Mouse (Mus musculus) forebrain, embryonic 15.5 days (tissue): ENCODE measurements around the gene Slc13a5. TPM values are rescaled to one million over a fixed set of nuclear protein-coding genes. Genes with fewer than 3 reads are reported as not detected.

ENCODE experiments used
- ATAC-seq: fragments of 200-750 bp; cut with Nextera tagmentation; replicated peaks from 2 replicates; pipeline ENCODE4 v1.8.0; 2017; ENCODE audit warnings: mild to moderate bottlenecking, moderate TSS enrichment, moderate library complexity
- H3K27ac ChIP-seq: fragments of 300-500 bp; sonication (generic); replicated peaks from 2 replicates; pipeline ENCODE4 v1.5.1; 2015; ENCODE audit warnings: mild to moderate bottlenecking, inconsistent platforms
- H3K27me3 ChIP-seq: fragments of 300-500 bp; sonication (generic); 2 replicates; pipeline ENCODE4 v1.6.1; 2015; ENCODE audit warnings: inconsistent platforms
- H3K36me3 ChIP-seq: fragments of 300-500 bp; sonication (generic); 2 replicates; pipeline ENCODE4 v1.6.1; 2015; ENCODE audit warnings: mild to moderate bottlenecking, inconsistent platforms
- H3K4me1 ChIP-seq: fragments of 300-500 bp; sonication (generic); 2 replicates; pipeline ENCODE4 v1.6.1; 2015; ENCODE audit warnings: inconsistent platforms
- H3K4me2 ChIP-seq: fragments of 300-500 bp; sonication (generic); replicated peaks from 2 replicates; pipeline ENCODE4 v1.6.1; 2015; ENCODE audit warnings: mild to moderate bottlenecking, inconsistent platforms
- H3K4me3 ChIP-seq: fragments of 300-500 bp; sonication (generic); 2 replicates; pipeline ENCODE4 v1.5.1; 2015; ENCODE audit warnings: mild to moderate bottlenecking, inconsistent platforms
- H3K9ac ChIP-seq: fragments of 300-500 bp; sonication (generic); replicated peaks from 2 replicates; pipeline ENCODE4 v1.6.1; 2015; ENCODE audit warnings: mild to moderate bottlenecking, inconsistent platforms
- H3K9me3 ChIP-seq: fragments of 300-500 bp; sonication (generic); 2 replicates; pipeline ENCODE4 v1.6.1; 2016; ENCODE audit warnings: inconsistent platforms
- WGBS: fragments of 180-500 bp; shearing (Covaris S2); methylation state at CpG from one replicate; pipeline ENCODE4 v1.1.7; 2015; ENCODE audit warnings: mixed read lengths; 5-methylcytosine and 5-hydroxymethylcytosine counted together
- polyA plus RNA-seq: library from polyadenylated mRNA; unstranded; fragments of >200 nt; fragmentation: Nextera tagmentation; extraction: Ambion mirVana; gene quantifications from 2 replicates; pipeline ENCODE4 v1.2.1, GENCODE M21; 2015

The Slc13a5 gene
- polyA plus RNA-seq, 1 experiment from 2014 or later, result 0.20 TPM

DNA sequence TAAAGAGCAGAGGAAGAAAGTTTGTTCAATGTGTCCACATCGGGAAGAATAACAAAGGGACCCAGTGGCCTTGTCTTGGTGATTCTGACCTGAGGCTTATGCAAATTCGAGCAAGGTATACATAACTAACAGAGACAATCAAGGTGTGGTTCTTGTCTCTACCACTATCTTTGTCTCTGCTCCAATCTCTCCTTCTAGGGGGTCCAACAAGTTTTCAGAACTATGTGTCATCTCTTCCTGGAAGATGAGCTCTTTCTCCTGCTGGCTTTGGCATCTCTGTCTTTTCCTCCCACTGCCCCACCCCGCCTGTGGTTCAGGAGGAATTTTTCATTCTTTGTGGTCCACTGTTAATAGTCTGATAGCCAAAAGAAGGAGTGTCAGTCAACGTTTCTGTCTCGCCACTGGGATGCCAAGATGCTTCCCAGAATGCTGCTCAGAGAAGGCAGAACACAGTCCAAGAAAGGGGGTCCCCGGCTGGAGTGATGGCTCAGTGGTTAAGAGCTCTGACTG is 19.0 kb upstream of the Slc13a5 start:
- Histone ChIP-seq H3K4me2 (no peak overlapping the region), H3K4me1 (no peaks in the 10 kb centered on the region), H3K27me3 (no peaks in the 10 kb centered on the region), H3K36me3 (no peaks in the 10 kb centered on the region), H3K27ac (no peak overlapping the region), H3K9ac (no peak overlapping the region), H3K4me3 (no peak overlapping the region), H3K9me3 (no peaks in the 10 kb centered on the region)
- WGBS, result 78% methylated on average over 6 of the region's 6 CpGs
- no peak for ATAC-seq

DNA sequence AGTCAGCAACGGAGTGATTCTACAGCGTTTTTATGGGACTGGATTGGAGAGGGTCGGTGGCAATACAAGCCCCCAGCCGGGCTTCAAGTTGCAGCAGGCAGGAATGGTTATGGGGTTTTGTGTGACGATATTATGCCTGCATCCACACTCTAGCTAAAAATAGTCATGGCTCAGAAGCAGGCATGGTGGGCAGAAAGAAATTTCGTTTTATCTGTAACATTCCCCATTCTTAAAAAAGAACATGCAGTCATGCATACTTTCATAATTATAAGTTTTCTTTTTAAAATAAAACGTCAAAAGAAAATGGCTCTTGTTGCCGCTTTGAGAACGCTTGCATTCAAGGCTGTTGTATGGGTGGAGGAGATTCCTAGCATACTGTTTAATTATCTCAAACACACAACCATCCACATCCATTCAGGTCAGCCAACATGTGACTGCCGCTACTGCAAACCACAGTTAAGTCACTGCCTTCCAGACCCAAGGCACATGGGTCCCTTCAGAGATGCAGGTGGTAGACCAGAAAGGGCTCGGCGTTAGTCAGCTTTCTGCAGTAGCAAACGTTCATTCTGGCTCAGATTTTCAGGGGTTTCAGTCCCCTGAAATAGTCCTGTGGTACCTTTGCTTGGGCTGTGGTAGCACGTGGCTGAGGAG is 17.6 kb upstream of the Slc13a5 start:
- no peak for ATAC-seq
- 84% methylated on average over 14 of the region's 14 CpGs for WGBS
- no peak overlapping the region for H3K4me2 ChIP-seq

DNA sequence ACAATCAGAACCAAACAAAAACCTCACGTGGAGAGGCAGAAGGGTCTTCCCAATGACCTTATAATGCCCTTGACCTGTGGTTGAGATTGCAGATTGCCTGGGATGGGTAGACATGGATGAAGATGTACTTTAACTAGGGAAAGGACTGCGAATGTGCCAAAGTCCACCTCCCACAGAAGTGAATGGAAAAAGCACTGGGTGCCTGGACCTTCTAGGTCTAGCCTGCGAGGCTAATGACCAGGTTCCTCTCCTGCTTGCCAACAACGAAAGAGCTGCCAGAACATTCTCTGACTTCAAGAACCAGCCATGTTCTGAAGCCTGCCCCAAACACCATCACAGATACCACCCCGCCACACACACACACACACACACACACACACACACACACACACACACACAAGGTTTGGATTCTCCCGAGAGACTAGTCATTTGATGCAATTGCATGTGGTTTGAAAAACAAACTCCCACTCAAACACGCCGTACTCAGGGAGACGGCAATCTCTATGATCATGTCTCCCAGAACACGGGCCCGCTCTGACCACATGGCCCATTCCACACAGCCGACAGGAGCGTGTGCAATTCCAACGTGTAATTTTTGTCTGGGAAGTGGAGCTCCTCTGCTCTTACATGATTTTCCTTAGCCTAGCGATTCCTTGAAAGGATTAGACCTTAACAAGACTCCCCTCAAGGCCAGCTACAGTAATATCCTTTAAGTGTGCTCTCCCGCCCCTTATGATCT is 16.6 kb upstream of the Slc13a5 start:
- H3K4me3 ChIP-seq, result no peak overlapping the region
- H3K4me2 ChIP-seq, result no peak overlapping the region
- ATAC-seq, result no peak
- no peaks in the 10 kb centered on the region for H3K9me3 ChIP-seq
- H3K36me3 ChIP-seq, result no peaks in the 10 kb centered on the region
- no peak overlapping the region for H3K27ac ChIP-seq
- WGBS, result 87% methylated on average over 16 of the region's 16 CpGs
- no peaks in the 10 kb centered on the region for H3K4me1 ChIP-seq
- no peaks in the 10 kb centered on the region for H3K27me3 ChIP-seq
- H3K9ac ChIP-seq, result no peak overlapping the region

More for the DNA sequence above, 17.6 kb upstream of the Slc13a5 start:
- no peak overlapping the region for H3K9ac ChIP-seq
- no peak overlapping the region for H3K27ac ChIP-seq
- H3K4me3 ChIP-seq, result no peak overlapping the region
- no peaks in the 10 kb centered on the region for H3K27me3 ChIP-seq
- H3K36me3 ChIP-seq, result no peaks in the 10 kb centered on the region
- H3K9me3 ChIP-seq, result no peaks in the 10 kb centered on the region
- H3K4me1 ChIP-seq, result no peaks in the 10 kb centered on the region

DNA sequence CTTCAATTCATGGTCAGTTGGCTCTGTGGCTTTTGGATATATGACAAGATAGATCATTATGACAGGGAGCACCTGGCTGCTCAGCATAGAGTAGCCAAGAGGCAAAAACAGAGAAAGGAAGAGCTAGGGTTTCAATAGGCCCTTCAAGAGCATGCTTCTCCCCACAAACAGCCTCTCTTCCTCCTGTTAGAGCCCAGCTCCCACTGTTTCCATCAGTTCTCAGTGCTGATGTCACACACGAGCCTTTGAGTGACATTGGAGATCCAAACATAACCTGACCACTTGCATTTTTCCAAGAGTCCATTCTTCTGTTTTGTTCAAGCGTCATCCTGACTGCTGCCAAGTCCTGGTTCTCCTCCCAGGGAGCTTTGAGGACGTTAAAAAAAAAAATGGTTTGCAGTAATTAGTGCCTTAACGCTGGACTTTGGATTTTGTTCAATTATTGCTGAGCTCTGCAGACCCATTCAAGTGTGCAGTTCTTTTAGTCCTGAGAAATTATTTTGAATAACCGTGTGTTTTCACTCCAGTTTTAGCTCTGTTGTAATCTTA is 14.9 kb upstream of the Slc13a5 start:
- Histone ChIP-seq H3K36me3 (no peaks in the 10 kb centered on the region), H3K9ac (no peak overlapping the region), H3K4me3 (no peak overlapping the region), H3K27ac (no peak overlapping the region), H3K27me3 (no peaks in the 10 kb centered on the region), H3K4me2 (no peak overlapping the region), H3K4me1 (no peaks in the 10 kb centered on the region), H3K9me3 (no peaks in the 10 kb centered on the region)
- ATAC-seq, result no peak
- WGBS, result 15% methylated on average over 5 of the region's 5 CpGs

DNA sequence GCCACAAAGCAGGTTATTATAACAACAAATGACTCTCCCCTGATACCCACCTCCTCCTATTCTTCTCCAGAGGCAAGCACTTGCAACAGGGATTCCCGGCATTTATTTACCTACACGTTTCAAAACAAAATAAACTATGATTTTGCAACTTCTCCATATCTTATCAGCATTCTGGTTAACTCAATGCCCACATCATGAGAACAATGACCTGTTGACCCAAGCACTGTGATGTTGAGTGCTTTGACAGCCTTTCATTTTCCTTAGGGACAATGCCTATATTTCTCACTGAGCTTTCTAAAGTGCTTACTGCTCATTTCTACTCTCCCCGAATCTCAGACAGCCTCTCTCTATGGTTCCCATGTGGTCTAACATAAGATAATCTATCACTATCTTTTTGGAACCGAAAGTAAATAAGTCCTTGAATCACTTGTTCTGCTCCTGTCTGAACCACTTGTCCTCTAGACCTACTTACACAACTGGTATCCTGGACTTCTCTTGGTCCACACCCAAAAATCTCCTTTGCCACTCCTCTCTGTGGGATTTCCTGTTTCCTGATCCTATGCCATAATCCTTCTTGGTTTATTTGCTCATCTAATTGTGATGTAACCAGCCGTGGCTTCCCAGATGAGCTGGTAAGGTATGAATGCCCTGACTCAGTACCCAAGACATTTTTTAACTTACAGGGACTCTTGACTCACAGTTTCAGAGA is 14.3 kb upstream of the Slc13a5 start:
- Histone ChIP-seq H3K9me3 (no peaks in the 10 kb centered on the region), H3K36me3 (no peaks in the 10 kb centered on the region), H3K9ac (no peak overlapping the region), H3K4me3 (no peak overlapping the region), H3K4me2 (no peak overlapping the region), H3K27me3 (no peaks in the 10 kb centered on the region), H3K27ac (no peak overlapping the region), H3K4me1 (no peaks in the 10 kb centered on the region)
- WGBS, result 85% methylated on average over 5 of the region's 5 CpGs
- no peak for ATAC-seq

DNA sequence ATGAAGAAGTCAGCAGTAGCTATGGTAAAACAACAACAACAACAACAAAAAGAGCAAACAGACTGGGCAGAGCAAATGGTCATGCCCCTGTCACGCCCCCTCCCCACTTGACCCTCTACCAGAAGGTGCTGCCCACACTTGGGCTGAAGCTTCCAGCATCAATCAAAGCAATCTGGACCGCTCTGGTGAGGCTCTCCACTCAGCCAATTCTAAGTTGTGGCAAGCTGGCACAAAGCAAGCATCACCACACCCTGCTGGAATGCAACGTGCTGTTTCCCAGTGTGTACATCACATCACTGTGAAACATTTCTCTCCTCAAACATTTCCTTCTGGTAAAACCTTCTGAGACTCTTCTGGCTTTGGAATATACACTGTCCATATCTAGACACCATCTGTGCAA is 6.3 kb upstream of the Slc13a5 start:
- Histone ChIP-seq H3K4me3 (no peak overlapping the region), H3K4me2 (no peak overlapping the region), H3K9ac (no peak overlapping the region), H3K4me1 (no peaks in the 10 kb centered on the region), H3K27ac (no peak overlapping the region), H3K9me3 (no peaks in the 10 kb centered on the region), H3K36me3 (no peaks in the 10 kb centered on the region), H3K27me3 (no peaks in the 10 kb centered on the region)
- no peak for ATAC-seq
- WGBS, result 63% methylated on average over 3 of the region's 3 CpGs

DNA sequence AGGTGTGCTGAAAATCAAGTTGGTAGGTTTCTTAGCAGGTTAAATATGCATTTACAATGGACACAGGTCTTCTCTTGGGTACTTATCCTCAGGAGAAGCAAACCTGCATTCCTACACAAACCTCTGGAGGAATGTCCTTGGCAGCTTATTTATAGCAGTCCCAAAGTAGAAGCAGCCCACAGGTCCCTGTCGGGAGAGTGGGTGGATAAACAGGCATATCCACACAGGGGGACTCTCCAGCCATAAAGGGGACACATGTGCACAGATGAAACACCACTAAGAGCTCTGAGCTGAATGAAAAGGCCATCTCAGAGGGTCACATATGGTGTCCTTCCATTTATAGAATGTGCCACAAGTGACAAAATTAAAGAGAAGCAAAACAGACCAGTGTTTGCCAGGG is 4.7 kb upstream of the Slc13a5 start:
- ATAC-seq, result no peak
- H3K27me3 ChIP-seq, result no peaks in the 10 kb centered on the region

DNA sequence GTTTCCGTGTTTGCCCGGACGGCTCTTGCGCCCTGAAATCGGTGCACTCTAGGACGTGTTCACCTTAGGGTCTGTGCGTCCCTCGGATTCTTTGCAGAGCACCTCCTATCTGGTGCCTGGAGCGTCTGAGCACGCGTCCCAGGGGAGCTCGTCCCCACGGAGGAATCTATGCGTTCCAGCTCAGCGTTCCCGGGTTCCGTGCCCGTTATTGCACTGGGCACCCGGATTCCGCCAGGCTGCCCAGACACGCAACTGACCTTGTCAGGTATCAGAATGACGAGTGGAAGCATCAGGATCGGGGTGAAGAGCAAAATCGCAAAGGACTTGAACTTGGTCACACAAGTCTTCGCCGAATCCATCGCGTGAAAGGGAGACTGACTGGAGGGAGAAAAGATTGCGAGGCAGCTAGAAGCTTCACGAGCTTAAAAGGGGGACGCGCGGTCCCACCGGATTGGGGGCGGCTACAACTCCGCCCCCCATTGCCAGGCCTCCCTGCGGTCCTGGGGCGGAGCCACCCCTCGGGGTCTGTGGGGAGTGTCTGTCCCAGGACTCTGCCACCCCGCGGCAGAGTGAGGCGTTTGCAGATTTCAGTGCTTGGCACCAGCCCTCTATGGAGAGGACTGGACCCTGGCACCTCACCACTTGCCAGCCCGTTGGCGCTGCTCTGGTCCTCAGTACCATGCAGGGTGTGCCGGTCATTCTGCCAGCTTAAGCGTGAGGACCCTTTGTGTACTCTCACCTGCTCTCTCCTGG is 639 bp downstream of the Slc13a5 start:
- H3K27me3 ChIP-seq, result peaks cover 25% of the 10 kb centered on the region
- peak; percentile 91 for ATAC-seq

More for the DNA sequence above, 4.7 kb upstream of the Slc13a5 start:
- 71% methylated on average over 1 of the region's 1 CpGs for WGBS
- Histone ChIP-seq H3K9me3 (no peaks in the 10 kb centered on the region), H3K36me3 (no peaks in the 10 kb centered on the region), H3K9ac (no peak overlapping the region), H3K4me2 (no peak overlapping the region), H3K27ac (no peak overlapping the region), H3K4me3 (no peak overlapping the region), H3K4me1 (peaks cover 3% of the 10 kb centered on the region)

DNA sequence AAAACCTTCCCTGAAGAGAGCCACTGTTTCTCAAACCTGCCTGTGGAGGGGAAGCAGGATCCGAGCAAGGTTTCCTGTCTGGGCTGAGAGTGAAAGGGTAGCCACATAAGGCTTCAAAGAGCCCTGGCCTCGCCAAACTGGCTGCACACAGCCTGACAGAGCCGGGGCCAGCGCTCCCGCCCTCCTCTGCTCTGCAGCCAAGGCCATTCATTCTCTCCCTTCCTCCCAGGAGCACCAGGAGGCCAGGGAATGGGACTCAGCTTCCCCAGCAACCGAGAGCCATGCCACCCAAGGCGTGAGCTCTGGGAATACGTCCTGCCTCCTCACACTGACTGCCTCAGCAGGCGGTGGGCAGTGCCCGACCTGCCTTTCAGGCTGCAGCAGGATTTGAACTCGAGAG is 1.5 kb downstream of the Slc13a5 start:
- 0 out of 2 replicates have a peak, but pooled peaks have one; percentile 35 for ATAC-seq

More for the DNA sequence above, 639 bp downstream of the Slc13a5 start:
- peak overlapping the region; percentile 82 for H3K4me2 ChIP-seq
- peaks cover 18% of the 10 kb centered on the region for H3K4me1 ChIP-seq
- no peaks in the 10 kb centered on the region for H3K36me3 ChIP-seq
- 2% methylated on average over 44 of the region's 46 CpGs for WGBS
- H3K9me3 ChIP-seq, result no peaks in the 10 kb centered on the region
- peak overlapping the region; percentile 45 for H3K9ac ChIP-seq
- H3K4me3 ChIP-seq, result peak overlapping the region; percentile 45
- H3K27ac ChIP-seq, result no peak overlapping the region

DNA sequence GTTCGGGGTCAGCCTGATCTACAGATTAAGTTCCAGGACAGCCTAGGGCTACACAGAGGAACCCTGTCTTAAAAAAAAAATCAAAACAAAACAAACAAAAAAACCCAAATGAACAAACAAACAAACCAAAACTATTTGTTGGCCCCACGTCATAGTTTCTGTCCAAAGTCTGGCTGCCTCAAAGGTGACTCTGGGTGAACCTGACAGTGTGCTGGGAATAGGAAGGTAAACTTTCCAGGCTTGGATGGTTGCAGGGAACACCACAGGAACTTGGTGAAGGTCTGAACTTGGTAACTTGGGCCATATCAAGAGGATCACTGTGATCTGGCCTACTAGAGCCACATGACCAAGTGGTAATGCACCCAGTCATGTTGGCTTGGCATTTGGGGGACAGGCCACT is 10.6 kb downstream of the Slc13a5 start:
- H3K27me3 ChIP-seq, result no peaks in the 10 kb centered on the region
- H3K4me1 ChIP-seq, result no peaks in the 10 kb centered on the region
- WGBS, result 91% methylated on average over 2 of the region's 2 CpGs

More for the DNA sequence above, 1.5 kb downstream of the Slc13a5 start:
- Histone ChIP-seq H3K36me3 (no peaks in the 10 kb centered on the region), H3K9ac (no peak overlapping the region), H3K4me1 (peaks cover 18% of the 10 kb centered on the region), H3K4me2 (peak overlapping the region; percentile 82), H3K27me3 (peaks cover 25% of the 10 kb centered on the region), H3K9me3 (no peaks in the 10 kb centered on the region), H3K27ac (no peak overlapping the region), H3K4me3 (no peak overlapping the region)
- WGBS, result 8% methylated on average over 11 of the region's 11 CpGs

DNA sequence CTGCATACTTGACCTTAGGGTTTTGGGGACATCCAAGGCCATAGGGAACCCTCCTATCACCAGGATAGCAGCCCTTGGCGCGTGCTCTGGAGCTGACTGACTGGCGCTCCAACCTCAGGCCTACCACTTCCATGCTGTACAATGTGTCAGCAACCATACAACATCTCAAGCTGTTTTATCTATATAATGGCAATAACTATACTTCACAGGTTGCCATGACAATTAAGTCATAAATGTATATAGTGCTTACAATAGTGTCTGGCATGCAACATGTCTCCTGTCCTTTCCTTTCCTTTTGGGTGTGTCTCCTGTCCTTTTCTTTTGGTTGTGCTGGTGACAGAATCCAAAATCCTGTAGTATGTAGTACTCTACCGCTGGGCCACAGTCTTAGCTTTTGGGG is 11.4 kb downstream of the Slc13a5 start:
- no peak for ATAC-seq
- Histone ChIP-seq H3K9me3 (no peaks in the 10 kb centered on the region), H3K4me3 (no peak overlapping the region), H3K4me1 (no peaks in the 10 kb centered on the region), H3K27me3 (no peaks in the 10 kb centered on the region), H3K27ac (no peak overlapping the region), H3K36me3 (no peaks in the 10 kb centered on the region), H3K4me2 (no peak overlapping the region), H3K9ac (no peak overlapping the region)
- WGBS, result 95% methylated on average over 4 of the region's 4 CpGs

More for the DNA sequence above, 10.6 kb downstream of the Slc13a5 start:
- no peak overlapping the region for H3K9ac ChIP-seq
- H3K4me2 ChIP-seq, result no peak overlapping the region
- no peak overlapping the region for H3K27ac ChIP-seq
- ATAC-seq, result no peak
- no peaks in the 10 kb centered on the region for H3K36me3 ChIP-seq
- no peaks in the 10 kb centered on the region for H3K9me3 ChIP-seq
- no peak overlapping the region for H3K4me3 ChIP-seq
